Mouse (Mus musculus): ENCODE measurements around the gene Smpdl3b. TPM values are rescaled to one million over a fixed set of nuclear protein-coding genes. Genes with fewer than 3 reads are reported as not detected.
"Not testable (repeated sequence)": the region's sequence is repeated elsewhere in the genome, so short reads cannot be mapped to it uniquely, and the experiment has no call there.

The Smpdl3b gene
- total RNA-seq, 2 experiments from 2014 or later: 3.9 to 4.5 TPM

- no peak for ATAC-seq (ENCODE audit: poor library complexity, severe bottlenecking)
Measured at GRCm38 (mm10) chr4:132783732-132784131, 26.7 kb upstream of the Smpdl3b start.

- ATAC-seq (ENCODE audit: poor library complexity, severe bottlenecking): peak; percentile 89
Measured at GRCm38 (mm10) chr4:132780288-132780687, 23.2 kb upstream of the Smpdl3b start.

- no peak for ATAC-seq (ENCODE audit: poor library complexity, severe bottlenecking)
Measured at GRCm38 (mm10) chr4:132778562-132779201, 21.6 kb upstream of the Smpdl3b start.

GRCm38 (mm10) chr4:132776764-132777163, 19.7 kb upstream of the Smpdl3b start:
- peak; percentile 80 for ATAC-seq (ENCODE audit: poor library complexity, severe bottlenecking)

- ATAC-seq (ENCODE audit: poor library complexity, severe bottlenecking): no peak
Measured at GRCm38 (mm10) chr4:132774905-132775304, 17.9 kb upstream of the Smpdl3b start.

GRCm38 (mm10) chr4:132771776-132772175, 14.7 kb upstream of the Smpdl3b start:
- no peak for ATAC-seq (ENCODE audit: poor library complexity, severe bottlenecking)

- peak; percentile 99 for ATAC-seq (ENCODE audit: poor library complexity, severe bottlenecking)
Measured at GRCm38 (mm10) chr4:132767914-132768876, 11.1 kb upstream of the Smpdl3b start, which contains the start of gene Rpa2. Rpa2 (plus strand) TSS chr4:132768332.

- ATAC-seq (ENCODE audit: poor library complexity, severe bottlenecking): not testable (repeated sequence)
Measured at GRCm38 (mm10) chr4:132763125-132763524, 6.1 kb upstream of the Smpdl3b start.

- no peak for ATAC-seq (ENCODE audit: poor library complexity, severe bottlenecking)
Measured at GRCm38 (mm10) chr4:132762602-132763001, 5.5 kb upstream of the Smpdl3b start.

GRCm38 (mm10) chr4:132760296-132760695, 3.2 kb upstream of the Smpdl3b start:
- ATAC-seq (ENCODE audit: poor library complexity, severe bottlenecking): peak; percentile 71

GRCm38 (mm10) chr4:132757633-132758351, 740 bp upstream of the Smpdl3b start:
- no peak for ATAC-seq (ENCODE audit: poor library complexity, severe bottlenecking)

GRCm38 (mm10) chr4:132752992-132753391, 4.1 kb downstream of the Smpdl3b start:
- peak; percentile 46 for ATAC-seq (ENCODE audit: poor library complexity, severe bottlenecking)

- no peak for ATAC-seq (ENCODE audit: poor library complexity, severe bottlenecking)
Measured at GRCm38 (mm10) chr4:132749258-132749982, 7.6 kb downstream of the Smpdl3b start.

GRCm38 (mm10) chr4:132748778-132749177, 8.3 kb downstream of the Smpdl3b start:
- ATAC-seq (ENCODE audit: poor library complexity, severe bottlenecking): peak; percentile 63

GRCm38 (mm10) chr4:132747664-132748259, 9.3 kb downstream of the Smpdl3b start:
- ATAC-seq (ENCODE audit: poor library complexity, severe bottlenecking): peak; percentile 92

GRCm38 (mm10) chr4:132746911-132747517, 10.0 kb downstream of the Smpdl3b start:
- ATAC-seq (ENCODE audit: poor library complexity, severe bottlenecking): peak; percentile 5; the same call in 1 of the 2 replicates

GRCm38 (mm10) chr4:132743992-132744911, 12.8 kb downstream of the Smpdl3b start:
- no peak for ATAC-seq (ENCODE audit: poor library complexity, severe bottlenecking)

GRCm38 (mm10) chr4:132741491-132741890, 15.6 kb downstream of the Smpdl3b start:
- ATAC-seq (ENCODE audit: poor library complexity, severe bottlenecking): no peak
